Mouse (Mus musculus): Measurements from ENCODE around the gene Enox1. TPM values are rescaled to one million over a fixed set of nuclear protein-coding genes. Genes with fewer than 3 reads are reported as not detected.

The Enox1 gene
- total and polyA plus RNA-seq, 3 experiments: not detected

DNA sequence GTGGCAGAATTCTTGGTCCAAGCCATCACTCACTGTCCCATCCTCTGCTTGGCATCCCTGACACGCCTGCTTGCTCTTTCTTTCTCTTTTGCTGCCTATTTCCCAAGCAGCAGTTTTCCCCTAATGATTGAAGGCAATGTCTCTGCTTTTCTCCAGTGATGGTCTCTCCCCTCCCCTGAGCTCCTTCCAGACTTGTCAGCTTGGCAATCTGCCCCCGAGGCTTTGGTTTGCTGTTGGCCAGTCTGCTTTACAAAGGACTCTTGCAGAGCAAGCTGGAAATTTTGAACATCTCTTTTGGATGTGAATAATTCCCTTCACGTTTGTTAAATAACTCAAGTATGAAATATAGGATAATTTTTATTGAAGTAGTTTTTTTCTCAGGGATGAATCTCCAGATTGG, 153.0 kb downstream of the Enox1 start:
- no peak overlapping the region for H3K4me2 ChIP-seq (ENCODE audit: insufficient read depth, low read depth, poor library complexity, severe bottlenecking)
- TF ChIP-seq E2F4 (IDR thresholded peaks at IDR 0.05; ENCODE audit: insufficient replicate concordance, low read depth, low read length) (no peak), ZNF384 (IDR thresholded peaks at IDR 0.05; ENCODE audit: low read depth, low read length) (no peak), ELF1 (IDR thresholded peaks at IDR 0.05; ENCODE audit: low read depth, low read length) (no peak), MAFK (IDR thresholded peaks at IDR 0.05; ENCODE audit: insufficient replicate concordance, low read length) (no peak), USF2 (conservative IDR thresholded peaks at IDR 0.05; ENCODE audit: low read depth, low read length) (no peak), ZKSCAN1 (IDR thresholded peaks at IDR 0.05; ENCODE audit: borderline replicate concordance, low read depth, low read length) (no peak), POLR2AphosphoS2 (IDR thresholded peaks at IDR 0.05; ENCODE audit: low read depth, low read length) (no peak), MYC (IDR thresholded peaks at IDR 0.05; ENCODE audit: low read depth, low read length) (no peak)
- dilution Hi-C loops (cut with MboI; ENCODE audit: extremely low pct_ligation_motif_present, extremely low pct_unique_long_range_greater_than_20kb, low sequenced_read_pairs) (no loop called here), in situ Hi-C loops (cut with MboI; ENCODE audit: low pct_ligation_motif_present, low pct_unique_long_range_greater_than_20kb, low sequenced_read_pairs) (no loop called here)
- no peaks in the 10 kb centered on the region for H3K27me3 ChIP-seq (replicated peaks)
- peaks cover 65% of the 10 kb centered on the region for H3K9me3 ChIP-seq (replicated peaks; ENCODE audit: low read length)
- H3K36me3 ChIP-seq (replicated peaks in 1 of 2; ENCODE audit: control insufficient read depth in 1 of 2, insufficient read depth in 1 of 2, low read length in 1 of 2): no peaks in the 10 kb centered on the region
- H3K9ac ChIP-seq (ENCODE audit: insufficient read depth, low read depth): no peak overlapping the region
- DNase-seq (ENCODE audit: extremely low read depth): no peak
- no peak overlapping the region for H3K4me3 ChIP-seq (replicated peaks in 1 of 3; ENCODE audit: low read depth in 2 of 3, low read length in 2 of 3, poor library complexity in 1 of 3)
- H3K27ac ChIP-seq (ENCODE audit: insufficient read depth, low read depth): no peak overlapping the region
- H3K79me2 ChIP-seq (replicated peaks; ENCODE audit: control insufficient read depth, extremely low read depth, insufficient read depth, poor library complexity, severe bottlenecking): no peaks in the 10 kb centered on the region
- H3K4me1 ChIP-seq (ENCODE audit: control insufficient read depth in 1 of 2, insufficient read depth in 2 of 2): no peaks in the 10 kb centered on the region

DNA sequence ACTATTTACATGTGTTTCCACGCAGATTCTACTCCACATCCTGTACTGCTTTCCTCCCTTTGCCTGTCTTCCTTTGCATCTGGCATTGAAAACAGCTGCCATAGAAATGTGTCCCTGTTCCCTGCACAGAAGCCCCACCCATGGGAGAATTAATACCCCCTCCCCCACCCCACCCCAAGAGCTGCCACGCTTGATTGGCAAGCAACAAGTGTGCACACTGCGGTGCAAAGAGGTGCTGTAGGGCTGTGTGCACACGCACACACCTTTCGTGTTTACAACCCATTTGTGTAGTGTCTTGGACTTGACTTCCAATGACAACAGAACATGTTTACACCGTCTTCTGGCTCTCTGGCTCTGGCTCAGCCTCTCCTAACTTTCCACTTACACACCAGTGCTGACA, 154.9 kb downstream of the Enox1 start:
- Histone ChIP-seq H3K4me2 (ENCODE audit: insufficient read depth, low read depth, poor library complexity, severe bottlenecking) (no peak overlapping the region), H3K27me3 (replicated peaks) (no peaks in the 10 kb centered on the region), H3K9ac (ENCODE audit: insufficient read depth, low read depth) (no peak overlapping the region), H3K36me3 (replicated peaks in 1 of 2; ENCODE audit: control insufficient read depth in 1 of 2, insufficient read depth in 1 of 2, low read length in 1 of 2) (no peaks in the 10 kb centered on the region), H3K4me3 (replicated peaks in 1 of 3; ENCODE audit: low read depth in 2 of 3, low read length in 2 of 3, poor library complexity in 1 of 3) (no peak overlapping the region), H3K27ac (ENCODE audit: insufficient read depth, low read depth) (no peak overlapping the region), H3K9me3 (replicated peaks; ENCODE audit: low read length) (peaks cover 65% of the 10 kb centered on the region), H3K79me2 (replicated peaks; ENCODE audit: control insufficient read depth, extremely low read depth, insufficient read depth, poor library complexity, severe bottlenecking) (no peaks in the 10 kb centered on the region), H3K4me1 (ENCODE audit: control insufficient read depth in 1 of 2, insufficient read depth in 2 of 2) (no peaks in the 10 kb centered on the region)
- no peak for DNase-seq (ENCODE audit: extremely low read depth)
- TF ChIP-seq ZNF384 (IDR thresholded peaks at IDR 0.05; ENCODE audit: low read depth, low read length) (no peak), KAT2A (IDR thresholded peaks at IDR 0.05; ENCODE audit: insufficient replicate concordance, low read length) (no peak), MEF2A (IDR thresholded peaks at IDR 0.05; ENCODE audit: borderline replicate concordance, low read depth, low read length) (no peak), RCOR1 (conservative IDR thresholded peaks at IDR 0.05; ENCODE audit: low read depth, low read length) (no peak), ZKSCAN1 (IDR thresholded peaks at IDR 0.05; ENCODE audit: borderline replicate concordance, low read depth, low read length) (no peak), TCF12 (IDR thresholded peaks at IDR 0.05; ENCODE audit: low read depth, low read length) (no peak), USF2 (conservative IDR thresholded peaks at IDR 0.05; ENCODE audit: low read depth, low read length) (no peak), EP300 (IDR thresholded peaks at IDR 0.05; ENCODE audit: low read length) (no peak), SIN3A (IDR thresholded peaks at IDR 0.05; ENCODE audit: low read length) (no peak), ETS1 (conservative IDR thresholded peaks at IDR 0.05; ENCODE audit: low read depth, low read length) (no peak), MXI1 (IDR thresholded peaks at IDR 0.05; ENCODE audit: low read depth, low read length) (no peak), MAX (IDR thresholded peaks at IDR 0.05; ENCODE audit: low read length) (no peak), ELF1 (IDR thresholded peaks at IDR 0.05; ENCODE audit: low read depth, low read length) (no peak), UBTF (IDR thresholded peaks at IDR 0.05; ENCODE audit: low read depth, low read length) (no peak), E2F4 (IDR thresholded peaks at IDR 0.05; ENCODE audit: insufficient replicate concordance, low read depth, low read length) (no peak), USF1 (IDR thresholded peaks at IDR 0.05; ENCODE audit: low read depth, low read length) (no peak), ZC3H11A (IDR thresholded peaks at IDR 0.05; ENCODE audit: low read depth, low read length) (no peak)
- in situ Hi-C loops (cut with MboI; ENCODE audit: low pct_ligation_motif_present, low pct_unique_long_range_greater_than_20kb, low sequenced_read_pairs): no loop called here
- dilution Hi-C loops (cut with MboI; ENCODE audit: extremely low pct_ligation_motif_present, extremely low pct_unique_long_range_greater_than_20kb, low sequenced_read_pairs): no loop called here
